Mouse (Mus musculus) ES-E14 (cell line): ENCODE data around the gene Mesp2.

ENCODE experiments used
- CHD2 ChIP-seq: IDR thresholded peaks from 2 replicates; pipeline ENCODE4 v1.6.1; 2014; ENCODE audit warnings: mild to moderate bottlenecking, low read depth, low read length, inconsistent platforms
- ZC3H11A ChIP-seq: IDR thresholded peaks from 2 replicates; pipeline ENCODE4 v1.6.1; 2012; ENCODE audit warnings: low read depth, mild to moderate bottlenecking, inconsistent platforms, low read length, borderline replicate concordance
- ZNF384 ChIP-seq: IDR thresholded peaks from 2 replicates; pipeline ENCODE4 v1.6.1; 2012; ENCODE audit warnings: low read depth, low read length, inconsistent platforms

DNA sequence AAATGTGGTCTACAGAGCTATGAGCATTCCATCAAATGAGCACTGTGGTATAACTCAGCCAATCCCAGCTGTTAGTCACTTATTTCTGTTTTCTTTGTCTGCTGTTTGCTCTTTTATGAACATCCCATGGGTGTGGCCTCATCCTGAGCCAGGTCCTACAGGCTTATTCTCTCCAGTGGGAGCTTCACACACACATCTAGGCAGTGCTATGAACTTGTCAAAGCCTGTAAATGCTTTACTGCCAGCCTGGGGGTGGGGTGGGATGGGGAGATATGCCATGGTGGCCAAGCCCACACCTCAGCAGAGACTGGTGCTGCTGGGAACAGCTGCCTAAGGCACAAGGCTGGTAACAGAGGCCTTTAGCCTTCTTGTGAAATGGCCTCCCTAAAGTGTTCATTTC, 22.5 kb downstream of the Mesp2 start:
- no peak for TF ChIP-seq CHD2
- no peak for TF ChIP-seq ZNF384
- no peak for TF ChIP-seq ZC3H11A
